Mouse (Mus musculus) urinary bladder, postnatal 0 days (tissue): ENCODE measurements around the gene Mcur1. TPM values are rescaled to one million over a fixed set of nuclear protein-coding genes. Genes with fewer than 3 reads are reported as not detected.

ENCODE experiments used
- polyA plus RNA-seq: library from polyadenylated mRNA; unstranded; fragments of >200 nt; fragmentation: Nextera tagmentation; extraction: Ambion mirVana; gene quantifications from 2 replicates; pipeline ENCODE4 v1.2.1, GENCODE M21; 2015

The Mcur1 gene
- 7.2 and 7.5 TPM in 2 replicates for polyA plus RNA-seq

GRCm38 (mm10) chr13:43559711-43560457, at the start of gene Mcur1:
Gene Mcur1, minus strand, starts transcription at chr13:43560191.

Other genes with a start within 250 kb of the Mcur1 start
- gene Sirt5, start 194.7 kb downstream of the Mcur1 start, polyA plus RNA-seq = 11.9 and 12.8 TPM in 2 replicates
- gene Nol7, start 161.8 kb downstream of the Mcur1 start, polyA plus RNA-seq = 113 and 135 TPM in 2 replicates
- gene Ranbp9, start 78.9 kb downstream of the Mcur1 start, polyA plus RNA-seq = 4.9 and 6.4 TPM in 2 replicates
- gene Rnf182, start 55.5 kb upstream of the Mcur1 start, polyA plus RNA-seq = 0.51 and 1.1 TPM in 2 replicates
- 1.6 and 2.7 TPM in 2 replicates for gene Cd83, start 224.6 kb upstream of the Mcur1 start, polyA plus RNA-seq